Mouse (Mus musculus) liver, embryonic 11.5 days (tissue): ENCODE results near the gene Dlgap3. TPM values are rescaled to one million over a fixed set of nuclear protein-coding genes. Genes with fewer than 3 reads are reported as not detected.

Experiments
- ATAC-seq: fragments of 200-750 bp; cut with Nextera tagmentation; replicated peaks from 2 replicates; pipeline ENCODE4 v1.8.0; 2017; ENCODE audit warnings: moderate number of reproducible peaks, mild to moderate bottlenecking, moderate TSS enrichment, moderate library complexity; ENCODE audit not compliant: low FRiP score
- DNase-seq: peaks from one replicate; pipeline ENCODE4 v3.0.0-alpha.2; 2017; ENCODE audit warnings: low spot score
- H3K27ac ChIP-seq: fragments of 300-500 bp; sonication (generic); 2 replicates; pipeline ENCODE4 v1.5.1; 2014; ENCODE audit warnings: mild to moderate bottlenecking, low read depth, low read length, control low read depth
- H3K27me3 ChIP-seq: fragments of 300-500 bp; sonication (generic); replicated peaks from 2 replicates; pipeline ENCODE4 v1.6.1; 2014; ENCODE audit warnings: low read length, mixed read lengths; ENCODE audit not compliant: control insufficient read depth, insufficient read depth
- H3K36me3 ChIP-seq: fragments of 300-500 bp; sonication (generic); 2 replicates; pipeline ENCODE4 v1.6.1; 2014; ENCODE audit warnings: mild to moderate bottlenecking, low read length, moderate library complexity, mixed read lengths; ENCODE audit not compliant: control insufficient read depth, insufficient read depth
- H3K4me1 ChIP-seq: fragments of 300-500 bp; sonication (generic); replicated peaks from 2 replicates; pipeline ENCODE4 v1.6.1; 2014; ENCODE audit warnings: low read length, mixed read lengths; ENCODE audit not compliant: control insufficient read depth, insufficient read depth
- H3K4me2 ChIP-seq: fragments of 300-500 bp; sonication (generic); 2 replicates; pipeline ENCODE4 v1.6.1; 2014; ENCODE audit warnings: mild to moderate bottlenecking, control low read depth, moderate library complexity
- H3K4me3 ChIP-seq: fragments of 300-500 bp; sonication (generic); 2 replicates; pipeline ENCODE4 v1.5.1; 2014; ENCODE audit warnings: low read depth, low read length, control low read depth
- H3K9ac ChIP-seq: fragments of 300-500 bp; sonication (generic); 2 replicates; pipeline ENCODE4 v1.6.1; 2014; ENCODE audit warnings: low read depth, low read length, control low read depth
- H3K9me3 ChIP-seq: fragments of 300-500 bp; sonication (generic); 2 replicates; pipeline ENCODE4 v1.6.1; 2016; ENCODE audit warnings: low read length, inconsistent platforms, mixed read lengths; ENCODE audit not compliant: control insufficient read depth
- WGBS: fragments of 180-500 bp; shearing (Covaris S2); extraction: QIAGEN DNeasy Blood & Tissue Kit; methylation state at CpG from one replicate; pipeline ENCODE4 v1.1.7; 2014; 5-methylcytosine and 5-hydroxymethylcytosine counted together
- polyA plus RNA-seq: library from polyadenylated mRNA; unstranded; fragments of >200 nt; fragmentation: Nextera tagmentation; extraction: Ambion mirVana; gene quantifications from 2 replicates; pipeline ENCODE4 v1.2.1, GENCODE M21; 2014

Gene Dlgap3
- polyA plus RNA-seq, 1 experiment from 2014 or later, result 1.4 TPM

DNA sequence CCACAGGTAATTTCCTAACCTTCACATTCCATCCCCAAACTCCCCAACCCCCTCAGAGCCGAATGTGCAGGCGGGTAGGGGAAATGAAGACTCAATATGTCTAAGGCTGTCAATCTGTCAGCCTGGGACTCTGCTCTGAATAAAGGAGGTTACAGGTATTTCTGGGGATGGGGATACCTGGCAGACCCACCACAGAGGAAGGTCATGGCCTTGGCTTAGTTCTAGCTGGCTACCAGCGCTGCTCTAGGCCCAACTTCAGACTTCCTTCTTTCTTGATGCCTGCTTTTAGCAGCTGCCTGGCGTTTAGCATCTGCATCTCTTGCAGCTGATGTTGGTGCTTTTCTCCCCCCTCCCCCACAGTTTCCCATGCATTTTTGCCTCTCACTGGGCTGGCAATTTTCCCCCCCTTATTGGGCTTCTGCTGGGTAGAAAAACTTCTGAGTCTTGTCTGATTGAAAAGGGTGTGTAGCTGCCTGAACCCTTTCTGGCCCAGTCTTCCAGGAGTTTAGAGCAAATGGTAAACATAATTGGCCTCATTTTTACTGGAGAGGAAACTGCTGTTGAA lies 2.4 kb downstream of the Dlgap3 start:
- H3K27me3 ChIP-seq, result peaks cover 61% of the 10 kb centered on the region
- ATAC-seq (no peak), DNase-seq (no peak)

DNA sequence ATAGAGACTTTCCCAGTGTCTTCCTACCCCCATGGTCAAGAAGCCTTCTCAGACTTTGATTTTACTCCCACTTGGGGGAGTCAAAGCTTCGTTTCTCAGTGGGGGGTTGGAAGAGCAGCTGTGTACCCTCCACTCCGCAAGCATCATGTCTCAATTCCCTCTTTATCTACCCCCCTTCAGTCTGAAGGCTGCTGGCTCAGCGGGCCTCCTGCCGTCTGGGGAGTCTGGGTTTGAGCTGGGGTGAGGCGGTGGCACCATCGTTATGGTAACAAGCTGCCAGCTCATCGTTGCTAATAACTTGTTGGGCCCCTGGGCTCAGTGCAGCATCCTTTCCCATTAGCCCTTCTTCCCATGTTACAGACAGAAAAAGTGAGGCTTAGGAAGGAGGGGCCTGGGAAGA lies 3.1 kb downstream of the Dlgap3 start:
- Histone ChIP-seq H3K4me2 (no peak overlapping the region), H3K36me3 (no peaks in the 10 kb centered on the region), H3K9me3 (no peaks in the 10 kb centered on the region), H3K27me3 (peaks cover 55% of the 10 kb centered on the region), H3K4me3 (no peak overlapping the region), H3K9ac (no peak overlapping the region), H3K4me1 (peaks cover 8% of the 10 kb centered on the region), H3K27ac (no peak overlapping the region)
- WGBS, result 32% methylated on average over 7 of the region's 7 CpGs
- ATAC-seq, result no peak
- no peak for DNase-seq

More for the DNA sequence above, 2.4 kb downstream of the Dlgap3 start:
- Histone ChIP-seq H3K4me2 (no peak overlapping the region), H3K9me3 (no peaks in the 10 kb centered on the region), H3K4me3 (no peak overlapping the region), H3K4me1 (peaks cover 8% of the 10 kb centered on the region), H3K36me3 (no peaks in the 10 kb centered on the region), H3K9ac (no peak overlapping the region), H3K27ac (no peak overlapping the region)
- 39% methylated on average over 4 of the region's 4 CpGs for WGBS

DNA sequence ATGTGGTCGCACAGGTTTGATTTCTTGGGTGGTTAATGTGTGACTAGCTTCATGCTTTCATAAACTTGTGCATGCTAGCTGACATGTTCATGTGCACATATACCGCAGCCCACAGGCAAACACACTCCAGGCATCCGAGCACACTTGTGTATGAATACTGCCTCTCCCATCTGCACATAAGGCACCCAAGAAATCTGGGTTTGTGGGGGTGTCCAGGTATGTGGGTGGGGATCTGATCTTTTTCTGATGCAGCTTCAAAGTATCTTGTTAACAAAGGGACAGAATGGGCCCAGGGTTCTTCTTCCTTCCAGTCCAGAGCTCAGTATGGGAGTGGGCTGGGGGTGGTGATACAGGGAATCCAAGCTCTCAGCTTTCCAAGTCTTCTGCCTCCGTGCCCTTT lies 3.6 kb downstream of the Dlgap3 start:
- no peak for ATAC-seq
- H3K27me3 ChIP-seq, result peaks cover 50% of the 10 kb centered on the region

DNA sequence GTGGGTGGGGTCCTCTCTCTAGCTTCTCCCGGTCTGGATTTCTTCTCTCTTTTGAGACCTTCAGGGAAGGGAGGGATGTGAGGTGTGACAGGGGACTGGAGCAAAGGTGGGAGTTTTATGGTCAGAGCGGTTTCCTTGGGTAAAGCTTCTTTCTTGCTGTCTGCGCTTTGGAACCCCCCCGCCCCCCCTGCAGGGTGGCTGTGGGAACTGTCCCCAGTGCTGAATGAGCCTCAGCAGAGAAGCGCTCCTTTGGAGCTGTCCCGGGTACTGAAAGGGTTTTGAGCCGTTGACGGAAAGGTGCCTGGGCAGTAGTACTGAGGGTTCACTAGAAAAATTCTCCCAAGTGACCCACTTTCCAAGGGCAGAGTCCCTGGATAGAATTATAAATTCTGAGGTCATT lies 4.5 kb downstream of the Dlgap3 start:
- peak; percentile 64 for DNase-seq
- 2% methylated on average over 8 of the region's 8 CpGs for WGBS
- ATAC-seq, result no peak
- H3K9ac ChIP-seq, result no peak overlapping the region
- H3K27me3 ChIP-seq, result peaks cover 45% of the 10 kb centered on the region
- H3K4me3 ChIP-seq, result no peak overlapping the region
- H3K9me3 ChIP-seq, result no peaks in the 10 kb centered on the region
- no peak overlapping the region for H3K4me2 ChIP-seq
- no peak overlapping the region for H3K27ac ChIP-seq
- H3K36me3 ChIP-seq, result no peaks in the 10 kb centered on the region
- peaks cover 6% of the 10 kb centered on the region for H3K4me1 ChIP-seq

More for the DNA sequence above, 3.6 kb downstream of the Dlgap3 start:
- Histone ChIP-seq H3K36me3 (no peaks in the 10 kb centered on the region), H3K4me1 (peaks cover 8% of the 10 kb centered on the region), H3K9ac (no peak overlapping the region), H3K9me3 (no peaks in the 10 kb centered on the region), H3K4me2 (no peak overlapping the region), H3K27ac (no peak overlapping the region), H3K4me3 (no peak overlapping the region)
- WGBS, result 58% methylated on average over 4 of the region's 4 CpGs
- DNase-seq, result no peak

DNA sequence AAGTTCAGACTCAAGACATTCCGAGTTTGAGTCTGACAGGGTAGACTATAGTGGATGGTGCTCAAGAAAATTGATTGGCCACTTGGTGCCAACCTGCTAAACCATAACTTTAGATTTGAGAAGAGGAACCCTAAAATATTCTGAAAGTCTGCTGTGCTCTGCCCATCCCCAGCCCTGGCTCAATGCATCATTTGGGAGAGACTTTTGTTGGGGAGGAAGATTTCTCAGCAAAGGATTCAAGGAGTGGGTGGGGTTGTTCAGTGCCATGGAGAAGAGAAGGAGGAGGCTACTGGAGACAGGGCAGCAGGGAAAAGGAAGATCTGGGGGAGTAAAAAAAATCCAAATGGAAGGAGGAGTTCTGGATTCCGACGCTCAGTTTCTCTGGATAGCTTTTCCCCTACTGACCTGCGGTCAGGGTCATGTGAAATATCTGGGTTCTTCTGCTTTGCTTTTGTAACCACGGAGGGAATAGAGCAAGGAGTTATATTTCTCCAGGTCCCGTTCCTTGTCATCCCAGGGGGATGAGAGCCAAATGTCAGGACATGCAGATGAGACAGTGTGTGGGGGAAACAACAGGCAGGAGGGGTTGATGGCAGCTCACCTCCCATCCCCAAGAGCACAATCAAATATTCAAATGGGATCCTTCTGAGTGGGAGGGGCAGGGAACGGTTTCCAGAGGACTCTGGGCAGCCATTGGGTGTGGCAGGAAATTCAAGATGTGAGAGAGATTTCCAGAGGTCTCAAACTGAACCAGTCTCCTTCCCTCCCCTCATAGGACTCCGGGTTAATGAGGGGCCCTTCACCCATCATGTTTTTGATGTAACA lies 5.3 kb downstream of the Dlgap3 start:
- Histone ChIP-seq H3K4me3 (no peak overlapping the region), H3K36me3 (no peaks in the 10 kb centered on the region), H3K9ac (no peak overlapping the region), H3K9me3 (no peaks in the 10 kb centered on the region), H3K27me3 (peaks cover 39% of the 10 kb centered on the region), H3K4me1 (peaks cover 3% of the 10 kb centered on the region), H3K4me2 (no peak overlapping the region), H3K27ac (no peak overlapping the region)
- DNase-seq (no peak), ATAC-seq (no peak)
- 52% methylated on average over 8 of the region's 8 CpGs for WGBS

DNA sequence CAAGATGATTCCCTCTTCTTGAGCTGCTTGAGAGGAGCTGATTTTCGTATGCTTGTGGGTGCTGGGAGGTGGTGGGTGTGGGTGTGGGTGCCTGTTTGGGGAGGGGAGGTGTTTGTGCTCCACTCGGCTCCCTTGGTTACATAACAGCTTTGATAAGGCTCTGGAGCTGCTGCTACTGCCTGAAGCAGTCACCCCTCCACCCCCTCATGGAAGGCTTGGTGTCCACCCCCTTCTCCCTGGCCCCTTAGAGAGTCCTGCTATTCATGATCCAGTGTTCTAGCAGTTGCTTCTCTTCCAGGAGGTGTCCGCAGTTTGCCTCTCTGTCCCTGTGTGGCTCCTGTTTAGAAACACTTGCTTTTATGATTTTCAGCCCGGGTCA lies 5.9 kb downstream of the Dlgap3 start:
- WGBS, result 46% methylated on average over 4 of the region's 4 CpGs
- H3K9ac ChIP-seq, result no peak overlapping the region
- no peaks in the 10 kb centered on the region for H3K9me3 ChIP-seq
- ATAC-seq (no peak), DNase-seq (no peak)
- no peak overlapping the region for H3K4me2 ChIP-seq
- peaks cover 38% of the 10 kb centered on the region for H3K27me3 ChIP-seq
- no peaks in the 10 kb centered on the region for H3K36me3 ChIP-seq
- H3K4me1 ChIP-seq, result no peaks in the 10 kb centered on the region
- no peak overlapping the region for H3K4me3 ChIP-seq
- no peak overlapping the region for H3K27ac ChIP-seq

DNA sequence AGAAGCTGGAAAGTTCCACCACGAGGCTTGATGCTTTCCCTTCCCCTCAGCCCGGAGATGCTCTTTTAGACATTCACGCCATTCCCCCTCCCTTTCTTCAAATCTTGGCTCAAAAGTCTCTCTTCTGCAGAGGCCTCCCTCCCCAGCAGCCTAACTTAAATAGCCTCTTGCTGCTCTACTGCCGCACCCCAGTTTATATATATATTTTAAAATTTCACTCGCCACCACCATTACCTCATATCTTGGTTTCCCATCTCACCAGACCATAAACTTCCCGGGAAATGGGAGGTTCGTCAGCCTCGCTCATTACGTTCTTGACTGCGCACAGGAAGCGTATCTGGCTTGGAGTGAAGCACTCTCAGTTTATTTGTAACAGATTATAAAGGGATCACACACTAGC lies 9.0 kb downstream of the Dlgap3 start:
- H3K9ac ChIP-seq, result no peak overlapping the region
- H3K4me1 ChIP-seq, result no peaks in the 10 kb centered on the region
- H3K9me3 ChIP-seq, result peaks cover 3% of the 10 kb centered on the region; the same call in 1 of the 2 replicates
- no peak for ATAC-seq
- no peak overlapping the region for H3K4me3 ChIP-seq
- peaks cover 15% of the 10 kb centered on the region for H3K27me3 ChIP-seq
- DNase-seq, result no peak
- H3K36me3 ChIP-seq, result no peaks in the 10 kb centered on the region
- WGBS, result 72% methylated on average over 11 of the region's 11 CpGs
- H3K27ac ChIP-seq, result no peak overlapping the region
- H3K4me2 ChIP-seq, result no peak overlapping the region

DNA sequence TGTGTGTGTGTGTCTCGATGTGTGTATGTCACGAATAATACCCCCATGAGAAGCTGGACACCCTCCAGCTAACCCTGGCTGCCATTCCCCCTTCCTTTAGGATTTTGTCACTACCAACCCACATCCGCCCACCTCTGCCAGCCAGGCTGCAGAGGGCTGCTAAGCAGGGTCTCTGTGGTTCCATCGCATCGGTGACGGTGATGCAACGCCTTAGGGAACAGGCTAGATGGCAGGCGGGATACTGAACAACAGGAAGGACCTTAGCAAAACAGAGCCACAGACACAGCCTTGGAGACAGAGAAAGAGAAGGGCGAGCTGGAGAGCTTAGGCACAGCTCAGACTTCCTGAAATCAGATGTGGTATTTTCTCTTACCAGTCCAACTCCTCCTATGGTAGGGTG lies 9.7 kb downstream of the Dlgap3 start:
- no peak overlapping the region for H3K9ac ChIP-seq
- DNase-seq, result no peak
- peaks cover 12% of the 10 kb centered on the region for H3K27me3 ChIP-seq
- no peaks in the 10 kb centered on the region for H3K4me1 ChIP-seq
- 41% methylated on average over 9 of the region's 9 CpGs for WGBS
- no peak for ATAC-seq
- no peak overlapping the region for H3K4me2 ChIP-seq
- H3K27ac ChIP-seq, result no peak overlapping the region
- H3K9me3 ChIP-seq, result peaks cover 3% of the 10 kb centered on the region; the same call in 1 of the 2 replicates
- H3K4me3 ChIP-seq, result no peak overlapping the region
- no peaks in the 10 kb centered on the region for H3K36me3 ChIP-seq
